Comparison of ENCODE assay signal across 10 mouse cellular contexts in the genomic region with DNA sequence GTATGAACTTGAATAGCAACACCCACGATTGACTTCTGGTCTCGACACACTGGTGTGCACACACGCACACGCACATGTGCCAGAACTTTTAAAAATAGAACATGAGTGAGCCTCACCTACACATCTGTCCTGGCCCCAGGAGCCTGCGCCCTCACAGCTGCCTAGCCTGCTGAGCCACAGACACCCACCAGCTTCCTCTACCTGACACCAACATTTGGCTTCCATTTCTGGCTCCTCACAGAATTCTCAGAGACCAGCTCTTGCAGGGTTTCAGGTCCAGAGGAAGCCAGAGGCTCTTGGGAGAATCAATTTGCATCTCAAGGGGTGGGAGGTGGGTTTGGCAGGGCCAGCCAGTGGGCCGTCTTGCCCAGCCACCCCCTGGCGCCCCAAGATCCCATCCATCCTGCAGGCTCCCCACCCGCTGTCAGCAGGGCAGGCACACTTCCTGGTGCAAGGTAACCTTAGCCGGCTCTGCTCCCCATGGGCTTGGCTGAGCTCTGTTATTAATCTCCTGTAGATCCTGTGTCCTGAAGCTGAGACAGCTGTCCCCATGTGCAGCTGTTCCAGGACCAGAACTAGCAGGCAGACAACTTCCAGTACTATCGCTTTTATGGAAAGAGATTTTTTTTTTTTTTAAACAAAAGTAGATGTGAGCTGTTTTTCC. TPM values are rescaled to one million over a fixed set of nuclear protein-coding genes. Genes with fewer than 3 reads are reported as not detected.
A peak's percentile ranks its signal among the peaks of the same experiment; 100 is the strongest.
DNase-seq lines count a peak whose midpoint lies in the region; ATAC-seq lines count a peak whose summit lies in the region.
"Had no signal": no experiment of that assay in that cellular context is flagged by ENCODE, and none has a peak within 500 bp of the region (broad histone marks: within the 10 kb centered on the region; RNA-seq: fewer than 3 reads in every experiment).

No protein-coding gene starts in this region.

- H3K36me3 ChIP-seq in forebrain, embryonic 10.5 days (replicated peaks) = no peaks in the 10 kb centered on the region
- no peaks in the 10 kb centered on the region for H3K36me3 ChIP-seq in forebrain, embryonic 15.5 days
- H3K36me3 ChIP-seq in midbrain, embryonic 11.5 days (ENCODE audit: control insufficient read depth, insufficient read depth, low read length) = no peaks in the 10 kb centered on the region
- H3K36me3 ChIP-seq in midbrain, embryonic 13.5 days = no peaks in the 10 kb centered on the region

- H3K27me3 ChIP-seq in forebrain, embryonic 10.5 days (ENCODE audit: poor library complexity, severe bottlenecking) = no peaks in the 10 kb centered on the region
- H3K27me3 ChIP-seq in forebrain, embryonic 15.5 days = no peaks in the 10 kb centered on the region
- no peaks in the 10 kb centered on the region for H3K27me3 ChIP-seq in midbrain, embryonic 11.5 days (ENCODE audit: control insufficient read depth, insufficient read depth, low read length)
- no peaks in the 10 kb centered on the region for H3K27me3 ChIP-seq in midbrain, embryonic 13.5 days

- H3K4me1 ChIP-seq in forebrain, embryonic 10.5 days = peaks cover 39% of the 10 kb centered on the region
- H3K4me1 ChIP-seq in forebrain, embryonic 15.5 days = no peaks in the 10 kb centered on the region
- no peaks in the 10 kb centered on the region for H3K4me1 ChIP-seq in midbrain, embryonic 11.5 days (ENCODE audit: control insufficient read depth, insufficient read depth, low read length)
- no peaks in the 10 kb centered on the region for H3K4me1 ChIP-seq in midbrain, embryonic 13.5 days (replicated peaks)

- H3K27ac ChIP-seq in forebrain, embryonic 10.5 days = peak overlapping the region; percentile 22; the same call in 1 of the 2 replicates
- H3K27ac ChIP-seq in forebrain, embryonic 15.5 days (replicated peaks) = no peak overlapping the region
- no peak overlapping the region for H3K27ac ChIP-seq in midbrain, embryonic 11.5 days (ENCODE audit: low read depth, low read length)
- no peak overlapping the region for H3K27ac ChIP-seq in midbrain, embryonic 13.5 days

- no peak overlapping the region for H3K9ac ChIP-seq in forebrain, embryonic 15.5 days (replicated peaks)
- H3K9ac ChIP-seq in midbrain, embryonic 11.5 days (ENCODE audit: low read length) = no peak overlapping the region
- H3K9ac ChIP-seq in midbrain, embryonic 13.5 days (replicated peaks) = no peak overlapping the region

- intact Hi-C loops in left cerebral cortex, postnatal 4 days (cut with DNase I) = no loop called here

- 0 out of 2 replicates have a peak overlapping the region, but pooled peaks have one; percentile 1 for H3K4me3 ChIP-seq in forebrain, embryonic 10.5 days
- H3K4me3 ChIP-seq in forebrain, embryonic 15.5 days = no peak overlapping the region
- no peak overlapping the region for H3K4me3 ChIP-seq in midbrain, embryonic 11.5 days (ENCODE audit: low read depth, low read length)
- H3K4me3 ChIP-seq in midbrain, embryonic 13.5 days (replicated peaks) = no peak overlapping the region

- DNase-seq in forebrain, embryonic 10.5 days (ENCODE audit: extremely low spot score, low spot score) = no peak
- DNase-seq in midbrain, embryonic 11.5 days (ENCODE audit: low spot score, missing footprints) = peak; percentile 74
- peak; percentile 51 for DNase-seq in neural tube, embryonic 10.5 days (ENCODE audit: extremely low spot score, low spot score)
- DNase-seq in thymus, postnatal 4 days = peak; percentile 66
- no peak for DNase-seq in cerebellum, postnatal 10 days
- DNase-seq in left cerebral cortex, postnatal 4 days = no peak
- DNase-seq: kidney, adult 2 months; right cerebral cortex, postnatal 25 days had no signal

- WGBS in forebrain, embryonic 10.5 days = 67% methylated on average over 10 of the region's 10 CpGs
- WGBS in forebrain, embryonic 15.5 days = 76% methylated on average over 10 of the region's 10 CpGs
- 64% methylated on average over 10 of the region's 10 CpGs for WGBS in midbrain, embryonic 11.5 days
- 73% methylated on average over 10 of the region's 10 CpGs for WGBS in midbrain, embryonic 13.5 days

- no peaks in the 10 kb centered on the region for H3K9me3 ChIP-seq in forebrain, embryonic 10.5 days
- no peaks in the 10 kb centered on the region for H3K9me3 ChIP-seq in forebrain, embryonic 15.5 days
- no peaks in the 10 kb centered on the region for H3K9me3 ChIP-seq in midbrain, embryonic 11.5 days (ENCODE audit: control insufficient read depth, low read length)
- no peaks in the 10 kb centered on the region for H3K9me3 ChIP-seq in midbrain, embryonic 13.5 days

- ATAC-seq in forebrain, embryonic 15.5 days (replicated peaks) = no peak
- ATAC-seq in midbrain, embryonic 11.5 days (ENCODE audit: low FRiP score) = no peak
- no peak for ATAC-seq in midbrain, embryonic 13.5 days

- H3K4me2 ChIP-seq in forebrain, embryonic 15.5 days (replicated peaks) = no peak overlapping the region
- no peak overlapping the region for H3K4me2 ChIP-seq in midbrain, embryonic 11.5 days
- no peak overlapping the region for H3K4me2 ChIP-seq in midbrain, embryonic 13.5 days (replicated peaks)

RNA-seq across cellular contexts. Expression of gene Col26a1, which starts 13.4 kb away (rescaled TPM):
- polyA plus RNA-seq in forebrain, embryonic 10.5 days (2016; fragmentation: Nextera tagmentation; extraction: Ambion mirVana) = 48.6 and 48.9 TPM in 2 replicates
- polyA plus RNA-seq in forebrain, embryonic 15.5 days (2015; fragmentation: Nextera tagmentation; extraction: Ambion mirVana) = 14.8 and 15.3 TPM in 2 replicates
- polyA plus RNA-seq in midbrain, embryonic 11.5 days (2014; fragmentation: Nextera tagmentation; extraction: Ambion mirVana) = 18.8 and 21.9 TPM in 2 replicates
- 14.0 and 19.0 TPM in 2 replicates for polyA plus RNA-seq in midbrain, embryonic 13.5 days (2015; fragmentation: Nextera tagmentation; extraction: Ambion mirVana)
- total RNA-seq in left cerebral cortex, postnatal 4 days (2021) = 10 to 100 TPM; 28.0 to 28.6 TPM

RNA-seq across cellular contexts. Expression of gene Ift22, which starts 38.4 kb away (rescaled TPM):
- polyA plus RNA-seq in forebrain, embryonic 10.5 days (2016; fragmentation: Nextera tagmentation; extraction: Ambion mirVana) = 107 and 113 TPM in 2 replicates
- polyA plus RNA-seq in forebrain, embryonic 15.5 days (2015; fragmentation: Nextera tagmentation; extraction: Ambion mirVana) = 116 and 124 TPM in 2 replicates
- 111 and 114 TPM in 2 replicates for polyA plus RNA-seq in midbrain, embryonic 11.5 days (2014; fragmentation: Nextera tagmentation; extraction: Ambion mirVana)
- polyA plus RNA-seq in midbrain, embryonic 13.5 days (2015; fragmentation: Nextera tagmentation; extraction: Ambion mirVana) = 119 and 125 TPM in 2 replicates
- total RNA-seq in left cerebral cortex, postnatal 4 days (2021) = 10 to 100 TPM; 51.2 to 56.2 TPM

Comparison
In these comparisons a context has a peak if more than half of its experiments do, and no peak if none do; other contexts are left out.
1. DNase-seq: peak in midbrain, embryonic 11.5 days (single experiment), neural tube, embryonic 10.5 days (single experiment) and thymus, postnatal 4 days (single experiment); none in forebrain, embryonic 10.5 days (single experiment), cerebellum, postnatal 10 days (0 of 2) and left cerebral cortex, postnatal 4 days (single experiment).